Mouse (Mus musculus) heart, adult 2 months (tissue): ENCODE measurements around the gene Arl6ip6. TPM values are rescaled to one million over a fixed set of nuclear protein-coding genes. Genes with fewer than 3 reads are reported as not detected.

Experiments used
- DNase-seq, 2 experiments: peaks; one replicate each; pipeline ENCODE4 v3.0.0; 2021
- H3K27ac ChIP-seq: fragments of 200-600 bp; 2 replicates; pipeline ENCODE4 v1.8.1; 2022
- H3K27me3 ChIP-seq: fragments of 200-500 bp; 2 replicates; pipeline ENCODE4 v1.6.1; 2012; ENCODE audit warnings: mild to moderate bottlenecking, low read length, inconsistent platforms, mixed read lengths; ENCODE audit not compliant: control insufficient read depth, insufficient read depth
- H3K36me3 ChIP-seq: fragments of 200-500 bp; 2 replicates; pipeline ENCODE4 v1.6.1; 2012; ENCODE audit warnings: low read length, inconsistent platforms; ENCODE audit not compliant: control insufficient read depth, insufficient read depth
- H3K4me1 ChIP-seq: fragments of 200-500 bp; 2 replicates; pipeline ENCODE4 v1.6.1; 2011; ENCODE audit warnings: low read length; ENCODE audit not compliant: control insufficient read depth, insufficient read depth
- H3K4me3 ChIP-seq: fragments of 200-600 bp; 2 replicates; pipeline ENCODE4 v1.8.1; 2022
- H3K79me2 ChIP-seq: fragments of 200-500 bp; replicated peaks from 2 replicates; pipeline ENCODE4 v1.6.1; 2012; ENCODE audit warnings: mild to moderate bottlenecking, inconsistent platforms, low read length, moderate library complexity, mixed read lengths; ENCODE audit not compliant: control insufficient read depth, insufficient read depth
- H3K9ac ChIP-seq: fragments of 200-500 bp; 2 replicates; pipeline ENCODE4 v1.6.1; 2012; ENCODE audit warnings: low read depth, mild to moderate bottlenecking, control low read depth, inconsistent platforms, low read length, mixed read lengths
- CTCF ChIP-seq: fragments of 200-600 bp; IDR thresholded peaks from 2 replicates; pipeline ENCODE4 v1.8.1; 2022; ENCODE audit warnings: antibody characterized with exemption, mild to moderate bottlenecking, moderate library complexity
- EP300 ChIP-seq: fragments of 200-500 bp; IDR thresholded peaks from 2 replicates; pipeline ENCODE4 v1.6.1; 2011; ENCODE audit warnings: low read depth, low read length, control low read depth; ENCODE audit not compliant: insufficient read depth
- POLR2A ChIP-seq: fragments of 200-500 bp; IDR thresholded peaks from 2 replicates; pipeline ENCODE4 v1.6.1; 2011; ENCODE audit warnings: mild to moderate bottlenecking, low read depth, low read length, control low read depth; ENCODE audit not compliant: insufficient read depth
- WGBS: fragments of 180-500 bp; shearing (Covaris S2); methylation state at CpG from one replicate; pipeline ENCODE4 v1.1.7; 2018; 5-methylcytosine and 5-hydroxymethylcytosine counted together
- intact Hi-C: fragments of 180-260 bp; cut with DNase I; formaldehyde crosslinking; loops from one replicate; pipeline ENCODE4 v1.15.1; 2025
- polyA plus RNA-seq: library from polyadenylated mRNA; depleted of rRNA; stranded (reverse); fragments of >200 nt; gene quantifications from 2 replicates; pipeline ENCODE4 v1.2.3, GENCODE M21; 2012; rRNA removed
- total RNA-seq, 2 experiments: library from RNA; stranded (reverse); gene quantifications; 2 replicates each; pipeline ENCODE4 v1.2.3; 2021

The Arl6ip6 gene
- total and polyA plus RNA-seq, 3 experiments: 10.9 to 15.3 (median 13.2) TPM

DNA sequence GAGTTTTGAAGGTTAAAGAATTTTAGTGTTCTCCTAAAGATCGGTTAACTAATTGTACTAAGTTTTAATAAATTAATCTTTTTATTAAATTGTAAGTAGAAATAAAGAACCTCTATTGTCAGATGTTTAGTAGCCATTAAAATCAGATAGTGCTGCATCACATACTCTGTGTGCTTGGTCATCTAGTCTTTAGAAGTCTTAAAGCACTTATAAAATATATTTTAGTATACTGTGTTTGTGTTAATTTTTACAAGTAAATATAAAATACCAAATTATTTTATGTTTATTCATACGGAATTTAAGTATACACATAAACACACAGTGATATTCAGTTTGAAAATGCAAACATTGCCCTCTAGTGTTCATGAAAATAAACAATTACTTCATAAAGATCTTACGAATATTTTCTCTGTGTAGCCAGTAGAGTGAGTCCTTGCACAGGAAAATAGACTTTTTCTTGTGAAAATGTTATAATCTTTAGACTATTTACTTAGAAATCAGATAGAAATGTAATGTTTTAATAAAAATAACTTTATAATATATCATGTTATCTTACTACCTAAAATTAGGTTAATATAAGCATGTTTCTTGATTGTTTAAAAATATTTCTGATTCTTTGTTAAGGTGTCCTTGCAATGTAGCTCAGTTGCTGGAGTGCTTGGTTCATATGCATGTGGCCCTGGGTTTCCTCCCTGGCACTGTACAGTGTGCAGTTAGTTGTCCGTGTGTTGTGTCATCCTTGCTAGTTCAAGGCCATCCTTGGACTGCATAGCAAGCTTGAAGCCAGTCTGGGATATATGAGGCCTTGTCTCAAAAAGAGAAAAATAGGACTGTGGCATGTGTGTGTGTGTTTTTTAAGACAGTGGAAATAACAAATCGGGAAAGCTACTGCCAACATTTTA lies 13.1 kb downstream of the Arl6ip6 start:
- H3K4me3 ChIP-seq: no peak overlapping the region
- no peak overlapping the region for H3K9ac ChIP-seq
- no peaks in the 10 kb centered on the region for H3K27me3 ChIP-seq
- H3K79me2 ChIP-seq: no peaks in the 10 kb centered on the region
- DNase-seq: no peak
- WGBS: 59% methylated on average over 5 of the region's 5 CpGs
- peaks cover 5% of the 10 kb centered on the region for H3K36me3 ChIP-seq
- TF ChIP-seq POLR2A: no peak
- peak; percentile 79 for TF ChIP-seq CTCF
- TF ChIP-seq EP300: no peak
- H3K27ac ChIP-seq: no peak overlapping the region
- H3K4me1 ChIP-seq: no peaks in the 10 kb centered on the region; the same call in 1 of the 2 replicates
- intact Hi-C loops: loop anchor here (5.0 kb wide), 1 partner anchor 447 kb away; no protein-coding TSS in a partner anchor

GRCm38 (mm10) chr2:53206749-53207148 lies 15.2 kb downstream of the Arl6ip6 start:
- H3K27me3 ChIP-seq: no peaks in the 10 kb centered on the region
- intact Hi-C loops: no loop called here
- H3K36me3 ChIP-seq: peaks cover 1% of the 10 kb centered on the region; the same call in 1 of the 2 replicates
- peak; percentile 34; the same call in 1 of the 2 replicates for TF ChIP-seq CTCF
- no peak for TF ChIP-seq POLR2A
- no peak overlapping the region for H3K27ac ChIP-seq
- H3K79me2 ChIP-seq: no peaks in the 10 kb centered on the region
- H3K4me1 ChIP-seq: no peaks in the 10 kb centered on the region
- no peak overlapping the region for H3K4me3 ChIP-seq
- no peak overlapping the region for H3K9ac ChIP-seq
- no peak for DNase-seq

DNA sequence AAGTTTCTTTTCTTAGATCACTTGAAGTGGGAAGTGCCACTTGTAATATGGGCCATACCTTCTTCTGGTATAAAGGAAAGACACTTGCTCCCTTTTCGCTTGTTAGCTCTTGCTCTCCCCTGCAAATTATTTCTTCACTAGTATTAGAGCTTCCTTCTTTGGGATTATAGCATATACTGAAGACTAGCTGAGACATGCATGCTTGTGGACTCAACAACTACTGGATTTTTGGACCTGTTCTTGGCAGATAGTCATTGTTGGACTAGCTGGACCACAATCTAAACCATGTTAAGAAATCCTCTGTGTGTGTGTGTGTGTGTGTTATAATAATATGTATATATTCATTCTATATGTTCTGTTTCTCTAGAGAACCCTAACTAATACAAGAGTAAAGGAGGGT lies 22.0 kb downstream of the Arl6ip6 start:
- Histone ChIP-seq H3K27ac (no peak overlapping the region), H3K27me3 (no peaks in the 10 kb centered on the region), H3K4me1 (no peaks in the 10 kb centered on the region), H3K4me3 (no peak overlapping the region), H3K79me2 (no peaks in the 10 kb centered on the region), H3K9ac (no peak overlapping the region), H3K36me3 (no peaks in the 10 kb centered on the region)
- WGBS: 98% methylated on average over 1 of the region's 1 CpGs
- no peak for DNase-seq
- intact Hi-C loops: no loop called here
- TF ChIP-seq EP300: no peak

- Histone ChIP-seq H3K4me1 (no peaks in the 10 kb centered on the region), H3K27ac (no peak overlapping the region), H3K9ac (no peak overlapping the region), H3K4me3 (no peak overlapping the region), H3K36me3 (no peaks in the 10 kb centered on the region), H3K79me2 (no peaks in the 10 kb centered on the region), H3K27me3 (no peaks in the 10 kb centered on the region)
- peak in 1 of 2 experiments; percentile 11 for DNase-seq
- TF ChIP-seq EP300: no peak
- no peak for TF ChIP-seq POLR2A
- TF ChIP-seq CTCF: no peak
- 75% methylated on average over 5 of the region's 5 CpGs for WGBS
- intact Hi-C loops: no loop called here
Observed at GRCm38 (mm10) chr2:53222242-53222641, 30.7 kb downstream of the Arl6ip6 start.

DNA sequence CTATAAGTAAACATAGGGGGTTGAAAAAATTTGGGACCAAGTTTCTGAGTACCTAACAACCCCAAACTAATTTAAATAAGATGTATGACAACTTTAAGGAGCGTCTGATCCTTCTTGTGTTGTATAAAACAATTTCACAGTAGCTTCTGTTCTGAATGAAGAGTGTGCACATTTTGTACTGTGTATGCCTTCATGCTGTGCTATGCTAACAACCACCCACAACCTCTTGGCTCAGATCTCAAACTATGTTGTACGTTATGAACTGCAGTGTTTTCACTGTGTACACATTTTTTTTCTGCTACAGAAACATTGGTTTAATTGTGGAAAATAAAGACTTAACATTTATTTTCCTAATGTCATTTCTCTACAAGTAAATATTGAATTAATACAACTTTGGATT lies 65.5 kb downstream of the Arl6ip6 start:
- no peaks in the 10 kb centered on the region for H3K79me2 ChIP-seq
- no peaks in the 10 kb centered on the region for H3K36me3 ChIP-seq
- H3K4me3 ChIP-seq: no peak overlapping the region
- no peaks in the 10 kb centered on the region for H3K4me1 ChIP-seq
- H3K9ac ChIP-seq: no peak overlapping the region
- DNase-seq: no peak
- TF ChIP-seq EP300: no peak
- no peak for TF ChIP-seq CTCF
- no peak for TF ChIP-seq POLR2A
- no peak overlapping the region for H3K27ac ChIP-seq
- no peaks in the 10 kb centered on the region for H3K27me3 ChIP-seq
- intact Hi-C loops: no loop called here
- 56% methylated on average over 2 of the region's 2 CpGs for WGBS

Other genes with a start within 250 kb of the Arl6ip6 start
- gene Prpf40a, start 442 bp upstream of the Arl6ip6 start, total RNA-seq: 10 to 100 TPM; 28.7 to 30.2 TPM
- gene Prpf40a, start 442 bp upstream of the Arl6ip6 start, polyA plus RNA-seq: 7.9 and 12.4 TPM in 2 replicates